Mouse (Mus musculus): ENCODE data around the gene Sco2.
A peak's percentile ranks its signal among the peaks of the same experiment; 100 is the strongest.

Gene Sco2

DNA sequence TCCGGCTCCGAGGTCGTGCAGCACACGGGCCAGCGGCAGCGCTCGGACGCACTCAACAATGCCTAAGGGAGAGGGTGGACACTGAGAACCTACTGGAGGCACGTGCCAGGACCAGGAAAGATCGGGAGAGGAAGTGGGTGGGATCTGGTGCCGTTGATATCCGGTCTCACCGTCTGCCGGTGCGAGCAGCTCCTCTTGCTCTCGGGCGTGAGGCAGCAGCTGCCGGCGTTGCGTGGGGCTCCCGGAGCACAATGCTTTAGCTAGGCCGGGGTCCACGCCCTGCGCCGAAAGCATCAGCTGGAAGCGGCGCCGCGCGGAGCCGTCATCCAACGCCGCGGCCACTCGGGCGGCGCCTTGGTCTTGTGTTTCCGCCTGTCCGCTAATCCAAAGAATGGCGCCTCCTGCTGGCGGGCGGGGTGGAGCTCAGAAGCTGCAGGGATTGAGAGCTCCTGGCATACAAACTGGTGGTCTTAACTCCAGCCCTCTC is at the start of gene Sco2:
Sco2 (minus strand) TSS at position 85 of the 487 bp plus-strand sequence.
- DNase-seq (ENCODE audit: low spot score) = peak; percentile 94

DNA sequence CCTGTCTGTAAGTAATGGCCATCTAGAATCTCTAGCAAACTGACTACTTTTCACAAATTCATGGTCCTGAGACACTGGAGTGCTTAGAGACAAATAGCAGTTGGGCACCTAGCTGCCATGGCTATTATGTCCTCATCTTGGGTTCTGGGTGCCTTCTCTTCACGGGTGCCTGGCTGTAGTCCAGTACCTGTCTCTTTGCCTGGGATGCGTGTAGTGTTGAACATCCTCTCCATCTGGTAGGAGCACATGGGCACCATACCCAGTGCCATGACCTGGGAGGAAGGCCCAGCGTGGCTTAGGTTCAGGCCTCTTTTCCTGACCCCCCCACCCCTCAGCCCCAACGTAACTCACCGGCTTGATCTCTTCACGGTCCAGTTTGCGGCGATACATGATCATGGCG is 48.3 kb upstream of the Sco2 start:
- no peak for DNase-seq (ENCODE audit: low spot score)

DNA sequence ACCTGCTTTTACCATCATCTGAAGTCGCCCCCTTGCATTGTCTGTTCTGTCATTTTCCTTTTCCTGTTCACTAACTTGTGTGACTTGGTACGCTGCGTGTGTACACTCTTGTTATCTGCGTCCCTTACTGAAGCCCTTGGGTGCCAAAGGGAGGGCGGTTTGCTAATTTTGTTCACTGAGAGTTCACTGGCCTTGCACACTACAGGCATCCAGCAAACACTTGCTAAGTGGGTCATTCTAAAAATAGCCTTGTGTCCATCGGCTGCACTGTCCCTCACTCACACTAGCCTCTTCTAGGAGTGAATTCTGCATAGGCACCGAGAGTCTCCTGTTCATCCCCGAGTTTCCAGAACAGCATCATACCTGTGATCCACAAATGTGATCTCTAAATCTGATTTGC is 41.6 kb upstream of the Sco2 start:
- no peak for DNase-seq (ENCODE audit: low spot score)

DNA sequence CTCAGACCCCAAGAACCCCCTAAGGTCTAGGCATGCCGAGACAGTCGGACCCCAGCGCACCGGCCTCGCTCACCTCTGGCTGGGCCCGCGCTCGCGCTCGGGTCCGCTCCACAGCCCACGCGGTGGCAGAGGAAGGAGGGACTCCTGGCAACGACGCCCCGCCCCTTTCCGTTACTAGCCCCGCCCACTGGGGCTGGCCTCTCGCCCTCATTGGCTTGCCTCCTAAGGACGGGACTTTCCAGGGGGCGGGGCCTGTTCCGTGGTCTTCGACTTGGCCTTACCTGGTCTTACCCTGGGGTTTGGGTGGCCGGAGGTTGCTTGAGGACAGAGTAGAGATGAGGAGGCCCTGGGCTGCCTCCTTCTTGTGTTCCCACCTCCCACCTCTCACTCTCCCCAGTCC is 36.5 kb upstream of the Sco2 start, which contains the start of gene Syce3:
Syce3 (minus strand) TSS at position 386 of the 400 bp plus-strand sequence.
- no peak for DNase-seq (ENCODE audit: low spot score)

DNA sequence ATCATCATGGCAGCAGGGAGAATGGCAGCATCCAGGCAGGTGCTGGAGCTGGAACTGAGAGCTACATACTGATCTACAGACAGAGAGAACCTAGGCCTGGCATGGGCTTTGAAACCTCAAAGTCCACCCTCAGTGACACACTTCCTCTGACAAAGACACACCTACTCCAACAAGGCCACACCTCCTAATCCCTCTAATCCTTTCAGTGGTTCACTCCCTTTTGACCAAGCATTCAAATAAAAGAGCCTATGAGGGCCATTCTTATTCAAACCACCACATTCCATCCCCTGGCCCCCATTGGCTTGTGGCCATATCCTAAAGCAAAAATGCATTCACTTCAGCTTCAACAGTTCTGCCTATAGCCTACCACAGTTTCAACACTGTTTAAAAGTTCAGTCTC is 33.0 kb upstream of the Sco2 start:
- DNase-seq (ENCODE audit: low spot score) = no peak

DNA sequence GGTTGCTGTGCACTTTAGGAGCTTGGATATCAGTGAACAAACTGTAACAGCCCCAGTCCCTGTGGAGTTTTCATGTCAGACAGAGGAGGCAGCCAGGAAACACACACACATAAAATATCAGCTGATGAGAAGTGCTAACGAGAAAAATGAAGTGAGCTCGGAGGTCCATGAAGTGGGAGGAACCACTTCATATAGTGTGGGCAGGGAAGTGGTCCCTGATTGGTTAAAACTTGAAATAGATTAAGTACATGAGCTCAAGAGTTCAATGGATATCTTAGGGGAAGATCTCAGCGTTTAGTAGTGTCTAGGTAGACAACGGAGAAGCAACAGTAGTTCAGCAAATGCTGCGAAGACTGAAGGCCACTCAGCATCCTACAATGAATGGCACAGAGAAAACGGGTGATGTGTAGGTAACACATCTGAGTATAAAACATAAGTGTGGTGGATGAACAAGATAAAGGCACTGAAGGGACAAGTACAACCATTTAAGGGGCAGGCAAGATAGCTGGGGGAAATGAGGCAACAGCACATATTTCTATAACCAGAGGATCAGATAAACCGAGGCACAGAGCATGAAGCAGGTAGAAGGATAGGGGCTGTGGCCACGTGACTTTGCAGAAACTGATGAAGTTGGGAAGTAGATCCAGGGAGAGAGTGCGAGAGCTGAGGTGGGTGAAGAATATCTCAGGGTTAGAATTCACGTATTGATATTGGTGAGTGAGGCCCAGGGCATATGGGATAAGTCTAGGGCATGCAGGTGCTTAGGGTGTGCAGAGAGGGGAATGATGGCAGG is 31.4 kb upstream of the Sco2 start:
- no peak for DNase-seq (ENCODE audit: low spot score)

DNA sequence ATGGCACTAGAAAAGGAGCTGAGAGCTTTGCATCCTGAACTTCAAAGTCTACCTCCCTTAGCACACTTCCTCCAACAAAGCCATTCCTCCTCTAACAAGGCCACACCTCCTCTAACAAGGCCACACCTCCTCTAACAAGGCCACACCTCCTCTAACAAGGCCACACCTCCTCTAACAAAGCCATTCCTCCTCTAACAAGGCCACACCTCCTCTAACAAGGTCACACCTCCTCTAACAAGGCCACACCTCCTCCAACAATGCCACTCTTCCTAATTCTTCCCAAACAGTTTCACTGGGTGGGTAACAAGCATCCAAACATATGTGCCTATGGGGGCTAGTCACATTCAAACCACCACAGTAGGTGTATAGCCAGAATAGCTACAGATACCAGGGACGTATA is 28.8 kb upstream of the Sco2 start:
- no peak for DNase-seq (ENCODE audit: low spot score)

DNA sequence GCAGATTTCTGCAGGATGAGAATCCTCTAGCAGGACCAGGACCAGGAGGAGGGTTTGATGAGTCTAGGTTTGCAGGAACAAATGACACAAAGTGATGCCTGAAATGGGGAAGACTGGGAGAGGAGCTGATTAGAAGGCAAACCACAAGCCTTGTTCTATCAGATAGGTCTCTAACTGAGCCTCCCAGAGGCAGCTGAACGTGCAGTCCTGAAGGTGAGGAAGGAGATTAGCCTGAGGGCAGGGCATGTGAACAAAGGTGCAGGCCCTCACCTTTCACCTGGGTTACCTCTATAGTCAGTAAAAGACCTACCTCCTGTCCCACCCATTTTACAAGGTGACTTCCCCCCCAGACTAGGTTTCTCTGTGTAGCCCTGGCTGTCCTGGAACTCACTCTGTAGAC is 26.1 kb upstream of the Sco2 start:
- no peak for DNase-seq (ENCODE audit: low spot score)

DNA sequence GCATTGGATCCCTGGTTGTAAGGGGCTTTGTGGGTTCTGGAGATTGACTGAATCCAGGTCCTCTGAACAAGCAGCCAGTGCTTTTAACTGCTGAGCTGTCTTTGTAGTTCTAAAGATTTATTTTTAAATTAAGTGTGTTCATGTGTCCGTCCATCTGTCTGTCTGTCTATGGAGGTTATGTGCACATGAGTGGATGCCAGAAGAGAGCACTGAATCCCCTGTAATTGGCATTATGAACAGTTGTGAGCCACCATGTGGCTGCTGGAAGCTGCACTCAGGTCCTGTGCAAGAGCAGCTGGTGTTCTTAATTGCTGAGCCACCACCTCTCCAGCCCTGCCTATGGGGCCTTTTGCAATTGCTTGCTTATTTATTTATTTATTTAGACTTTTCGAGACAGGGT is 24.5 kb upstream of the Sco2 start:
- no peak for DNase-seq (ENCODE audit: low spot score)

DNA sequence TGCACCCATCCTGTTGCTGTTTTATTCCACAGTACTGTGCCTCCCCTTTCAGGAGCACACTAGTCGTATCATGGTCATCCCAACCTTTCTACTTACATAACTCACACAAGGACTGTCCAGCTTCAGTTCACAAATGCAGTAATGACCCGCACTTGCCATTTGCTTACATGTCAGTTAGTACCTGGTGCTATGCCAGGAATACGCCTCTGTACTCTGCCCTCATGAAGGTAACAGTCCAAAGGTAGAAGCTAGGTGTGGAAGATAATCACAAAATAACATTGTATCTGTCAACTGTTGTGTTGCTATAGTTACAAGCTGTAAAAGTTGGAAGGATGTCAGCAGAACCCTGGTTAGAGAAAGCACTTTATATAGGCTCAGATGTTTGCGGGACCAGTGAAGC is 23.2 kb upstream of the Sco2 start:
- DNase-seq (ENCODE audit: low spot score) = no peak

DNA sequence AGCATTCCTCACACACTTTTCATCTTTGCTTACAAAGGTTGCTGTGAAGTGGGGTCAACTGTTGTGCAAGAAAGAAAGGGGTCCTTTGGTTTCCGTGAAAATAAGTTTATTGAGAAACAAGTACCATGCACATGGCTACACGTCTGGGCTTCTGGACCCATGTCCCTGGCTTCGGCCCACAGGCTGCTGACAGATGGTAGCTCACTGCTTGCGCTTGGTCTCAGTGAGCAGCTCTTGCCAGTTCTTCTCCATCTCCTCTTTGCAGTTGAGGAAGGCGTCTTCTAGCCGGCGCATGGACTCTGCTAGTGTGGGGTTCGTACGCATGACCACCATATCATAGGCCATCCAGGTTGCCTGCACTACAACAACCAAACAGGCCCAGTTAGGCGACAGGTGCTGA is 16.4 kb upstream of the Sco2 start:
- DNase-seq (ENCODE audit: low spot score) = no peak

DNA sequence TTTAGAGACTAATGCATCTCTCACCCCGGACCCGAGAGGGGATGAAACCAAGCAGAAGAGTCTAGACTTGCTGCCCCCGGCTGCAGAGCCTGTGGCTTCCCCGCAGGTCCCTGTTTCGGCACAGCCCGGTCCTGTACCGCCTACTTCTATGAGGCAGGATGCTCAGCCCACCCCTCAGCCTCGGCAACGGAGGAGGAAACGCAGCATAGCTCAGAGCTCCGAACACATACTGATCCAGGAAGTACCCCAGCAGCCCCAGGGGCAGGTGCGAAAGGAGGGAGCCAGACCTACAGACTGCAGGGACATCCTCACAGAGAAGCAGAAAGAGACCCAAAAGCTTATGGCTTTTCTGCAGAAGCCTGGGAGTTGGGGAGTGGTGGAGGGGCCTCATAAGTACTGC is 13.5 kb upstream of the Sco2 start:
- no peak for DNase-seq (ENCODE audit: low spot score)

DNA sequence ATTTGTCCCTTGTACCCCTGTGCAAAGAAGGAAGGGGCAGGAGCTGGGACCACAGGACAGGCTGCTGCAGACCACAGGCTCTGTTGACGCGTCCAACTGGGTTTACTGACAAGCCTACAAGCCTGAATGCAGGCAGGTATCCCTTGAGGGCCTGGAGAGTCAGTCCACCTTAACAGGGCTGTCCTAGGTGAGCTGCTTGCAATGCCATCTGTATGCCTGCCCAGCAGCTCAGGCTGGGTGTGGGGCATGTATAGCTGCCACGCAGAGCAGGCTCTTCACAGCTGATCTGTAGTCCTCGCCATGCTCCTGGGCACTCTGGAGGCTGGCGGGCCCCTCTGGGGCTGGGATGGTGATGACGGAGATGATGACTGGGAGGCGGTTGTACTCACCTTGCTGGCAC is 11.0 kb upstream of the Sco2 start, which contains the start of gene Klhdc7b:
Klhdc7b (plus strand) TSS at position 301 of the 400 bp plus-strand sequence.
- no peak for DNase-seq (ENCODE audit: low spot score)

DNA sequence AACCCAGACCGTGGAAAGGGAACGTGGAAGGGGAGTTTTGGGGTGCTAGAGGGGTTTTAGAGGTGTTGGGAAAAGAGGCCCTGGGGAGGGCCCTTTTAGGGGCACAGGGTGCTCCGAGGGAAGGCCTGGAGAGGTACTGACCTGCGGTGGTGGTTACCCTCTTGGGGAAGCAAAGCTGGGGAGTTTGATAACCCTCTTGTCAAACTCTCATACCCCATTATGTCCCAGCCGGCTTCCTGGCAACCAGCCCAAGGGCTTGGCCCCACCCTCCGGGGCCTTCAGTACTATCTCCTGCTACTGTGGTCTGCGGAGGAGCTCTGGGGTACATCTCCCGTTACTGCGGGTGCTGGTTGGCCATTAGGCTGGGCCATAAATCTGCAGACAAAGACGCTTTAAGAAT is 5.8 kb upstream of the Sco2 start:
- no peak for DNase-seq (ENCODE audit: low spot score)

DNA sequence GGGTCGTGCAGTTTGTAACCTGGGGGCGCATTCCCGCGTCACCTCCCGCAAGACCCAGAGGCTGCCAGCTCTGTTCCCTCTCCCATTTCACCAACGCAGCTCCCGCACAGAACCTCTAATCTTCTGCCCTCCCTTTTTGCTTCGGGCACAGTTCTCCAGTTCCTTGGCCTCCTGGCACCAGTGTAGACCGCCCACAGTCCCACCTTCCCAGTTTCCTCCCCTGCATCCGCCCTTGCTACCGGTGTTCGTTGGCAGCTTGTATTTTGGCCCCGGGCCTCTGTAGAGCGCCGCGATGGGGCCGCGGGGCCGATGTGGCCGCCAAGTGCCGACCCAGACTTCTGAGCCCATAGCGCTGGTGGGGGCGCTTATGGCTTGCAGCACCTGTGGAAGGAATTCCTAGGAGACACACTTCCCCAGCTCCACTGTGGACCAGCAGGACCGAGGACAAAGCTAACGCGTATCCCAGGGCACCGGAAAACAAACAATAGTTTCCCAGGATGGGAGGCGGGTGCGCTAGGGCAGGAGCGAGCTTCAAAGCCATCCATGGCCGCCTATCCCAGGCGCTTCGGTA is 5.3 kb upstream of the Sco2 start, which contains the start of gene Odf3b:
Odf3b (minus strand) TSS at position 452 of the 571 bp plus-strand sequence.
- DNase-seq (ENCODE audit: low spot score) = no peak

DNA sequence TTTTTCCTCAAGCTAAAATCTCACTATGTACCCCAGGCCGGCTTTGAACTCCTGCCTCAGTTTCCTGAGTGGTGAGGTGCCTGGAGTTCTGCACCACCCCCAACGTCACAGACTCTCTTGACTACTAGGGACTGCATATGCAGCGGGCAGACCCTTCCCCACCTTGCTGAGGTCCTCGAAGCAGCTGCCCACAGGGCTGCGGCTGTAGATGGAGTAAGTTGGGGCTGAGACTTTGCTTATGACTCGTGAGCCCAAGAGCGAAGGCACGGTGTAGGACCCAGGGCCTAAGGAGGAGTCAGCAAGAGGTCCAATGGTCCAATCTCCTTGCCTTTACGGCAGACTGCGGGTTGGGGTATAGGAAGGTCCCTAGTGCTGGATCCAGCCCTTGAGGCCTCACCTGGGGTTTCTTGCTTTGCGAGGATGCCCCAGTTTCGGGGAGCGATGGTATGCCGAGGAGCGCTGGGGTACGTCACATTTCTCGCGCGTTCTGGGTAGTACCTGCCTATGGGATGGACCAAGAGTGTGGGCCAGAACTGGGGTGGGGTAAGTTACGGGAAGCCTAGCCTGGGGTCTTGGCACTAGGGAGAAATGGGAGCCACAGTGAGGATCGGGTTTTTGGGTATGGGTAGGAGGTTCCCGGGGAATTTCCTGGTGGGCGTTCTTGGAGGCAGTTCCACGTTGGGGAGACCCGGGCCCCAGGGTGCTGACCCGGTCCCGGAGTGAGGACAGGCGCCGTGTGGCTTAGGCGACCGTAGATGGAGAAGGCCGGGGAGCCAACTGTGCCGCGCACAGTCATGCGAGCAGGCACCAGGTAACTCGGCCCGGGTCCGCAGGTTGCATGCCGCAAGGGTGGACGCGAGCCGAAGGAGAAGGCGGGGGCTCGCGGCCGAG is 4.5 kb upstream of the Sco2 start:
- DNase-seq (ENCODE audit: low spot score) = no peak

DNA sequence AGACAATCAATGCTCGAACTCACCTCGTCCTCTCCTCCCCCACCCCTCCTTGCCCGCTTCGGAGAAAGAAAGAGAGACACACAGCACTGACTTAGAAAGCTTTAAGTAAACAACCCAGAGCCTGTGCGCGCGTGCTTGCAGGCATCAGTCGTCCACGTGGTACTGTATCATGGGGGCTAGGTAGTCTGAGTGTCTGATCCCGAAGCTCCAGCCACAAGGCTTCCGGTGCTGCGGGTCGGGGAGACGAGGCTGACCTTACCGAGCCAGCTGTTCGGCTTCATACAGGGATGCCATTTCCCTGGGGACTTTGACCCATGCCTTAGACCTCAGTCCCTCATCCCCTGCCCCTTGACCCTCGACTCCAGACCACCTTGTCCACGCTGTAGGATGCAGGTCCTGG is 3.7 kb upstream of the Sco2 start:
- DNase-seq (ENCODE audit: low spot score) = peak; percentile 68

DNA sequence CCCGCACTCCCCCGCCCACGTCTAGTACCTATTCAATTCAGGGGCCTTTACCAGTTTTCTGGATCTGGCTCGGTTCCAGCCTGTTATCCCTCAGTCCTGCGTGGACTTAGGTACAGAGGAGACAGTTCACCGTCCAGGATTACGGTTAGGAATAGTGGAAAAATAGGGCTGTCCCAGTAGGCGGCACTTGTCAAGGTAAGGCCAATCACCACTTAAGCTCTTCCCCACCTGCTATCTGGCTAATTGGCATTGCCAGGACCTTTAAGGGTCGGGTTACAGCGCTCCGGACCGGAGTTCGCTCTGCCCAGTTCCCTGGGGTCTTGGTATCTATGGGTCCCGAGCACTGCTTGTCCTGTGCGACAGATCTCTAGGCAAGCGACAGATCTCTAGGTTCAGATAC is 3.3 kb upstream of the Sco2 start, which contains the start of gene Tymp:
Tymp (minus strand) TSS at position 83 of the 400 bp plus-strand sequence.
- DNase-seq (ENCODE audit: low spot score) = no peak

DNA sequence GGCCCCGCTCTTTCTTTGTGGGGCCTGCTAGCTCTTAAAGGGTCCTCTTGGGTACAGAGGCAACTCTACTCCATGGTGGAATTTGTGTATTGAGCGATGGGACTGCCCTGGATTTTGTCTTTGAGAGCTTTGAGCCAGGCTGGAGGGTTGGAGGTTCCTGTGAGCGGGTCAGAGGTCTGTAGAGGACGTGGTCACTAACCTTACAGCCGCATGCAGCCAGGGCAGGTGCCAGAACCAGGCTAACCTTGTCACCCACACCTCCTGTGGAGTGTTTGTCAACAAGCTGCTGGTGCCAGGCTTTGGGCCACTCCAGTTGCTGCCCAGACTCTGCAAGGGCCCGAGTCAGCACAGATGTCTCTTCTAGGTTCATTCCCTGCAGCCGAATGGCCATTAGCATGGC is 2.4 kb upstream of the Sco2 start:
- no peak for DNase-seq (ENCODE audit: low spot score)

DNA sequence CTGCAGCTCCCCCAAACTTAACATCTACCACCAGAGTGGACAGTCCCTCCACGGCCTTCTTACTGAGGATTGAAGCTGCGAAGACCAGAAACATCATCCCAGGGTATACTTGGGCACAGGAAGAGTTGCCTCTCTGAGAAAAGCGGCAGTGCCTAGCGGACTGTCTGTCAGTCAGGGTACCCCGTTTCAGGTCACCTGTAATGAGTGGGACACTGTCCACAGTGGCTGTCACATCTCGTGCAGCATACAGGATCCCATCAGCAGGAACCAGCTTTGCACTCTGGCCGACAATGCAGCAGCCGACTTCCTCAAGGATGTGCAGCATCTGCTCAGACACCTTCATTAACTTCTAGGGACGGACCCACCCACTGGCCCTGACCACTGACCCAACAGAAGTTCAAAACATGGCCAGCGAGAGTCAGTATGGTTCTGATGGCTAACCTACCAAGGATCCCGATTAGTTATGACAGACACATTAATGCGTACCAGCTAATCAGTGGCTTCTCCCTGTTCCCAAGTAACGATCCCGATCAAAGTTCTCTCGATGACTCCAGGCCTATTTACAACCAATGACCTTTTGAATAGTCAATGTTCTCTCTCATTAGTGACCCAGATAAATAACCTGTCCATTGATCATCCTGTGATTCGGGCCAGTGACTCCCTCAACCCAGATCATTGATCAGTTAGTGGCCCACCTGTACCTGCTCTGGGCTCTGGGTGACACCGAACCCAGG is 1.3 kb upstream of the Sco2 start:
- no peak for DNase-seq (ENCODE audit: low spot score)

DNA sequence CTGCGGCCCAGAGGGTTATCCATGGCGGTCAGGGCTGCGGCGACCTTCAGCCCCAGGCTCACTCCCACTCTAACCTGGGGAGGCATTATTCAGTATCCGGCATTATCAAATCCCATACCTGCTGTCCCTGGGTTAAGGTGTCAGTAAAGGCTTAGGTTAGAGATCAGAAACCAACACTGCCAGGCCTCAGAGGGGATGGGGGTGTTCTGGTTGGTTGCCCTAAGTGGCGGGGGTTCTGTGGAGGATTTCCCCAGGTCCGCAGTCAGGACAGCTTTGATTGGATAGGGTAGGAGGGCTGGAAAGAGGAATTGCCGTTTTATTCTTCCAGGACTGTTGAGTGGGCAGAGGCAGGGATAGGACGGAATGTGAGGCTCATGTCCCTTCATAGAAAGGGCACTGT is 694 bp upstream of the Sco2 start:
- DNase-seq (ENCODE audit: low spot score) = no peak

Measured in yolk sac, embryonic 10.5 days (tissue).